Mouse (Mus musculus) forebrain, embryonic 14.5 days (tissue): ENCODE results near the gene Gm49486. TPM values are rescaled to one million over a fixed set of nuclear protein-coding genes. Genes with fewer than 3 reads are reported as not detected.

Experiments used
- ATAC-seq: fragments of 200-750 bp; cut with Nextera tagmentation; 2 replicates; pipeline ENCODE4 v1.8.0; 2017; ENCODE audit warnings: mild to moderate bottlenecking, moderate library complexity
- DNase-seq: peaks from one replicate; pipeline ENCODE4 v3.0.0-alpha.2; 2015; ENCODE audit warnings: low spot score
- H3K27ac ChIP-seq: fragments of 300-500 bp; sonication (generic); 2 replicates; pipeline ENCODE4 v1.5.1; 2014; ENCODE audit warnings: low read depth, mild to moderate bottlenecking, control low read depth, low read length, moderate library complexity
- H3K27me3 ChIP-seq: fragments of 300-500 bp; sonication (generic); replicated peaks from 2 replicates; pipeline ENCODE4 v1.6.1; 2014; ENCODE audit warnings: low read length, control low read depth, mixed read lengths; ENCODE audit not compliant: control insufficient read depth, insufficient read depth
- H3K36me3 ChIP-seq: fragments of 300-500 bp; sonication (generic); 2 replicates; pipeline ENCODE4 v1.6.1; 2014; ENCODE audit warnings: low read length, control low read depth; ENCODE audit not compliant: control insufficient read depth, insufficient read depth
- H3K4me1 ChIP-seq: fragments of 300-500 bp; sonication (generic); 2 replicates; pipeline ENCODE4 v1.6.1; 2014; ENCODE audit warnings: antibody characterized with exemption, low read length, control low read depth; ENCODE audit not compliant: control insufficient read depth, insufficient read depth
- H3K4me2 ChIP-seq: fragments of 300-500 bp; sonication (generic); 2 replicates; pipeline ENCODE4 v1.6.1; 2014; ENCODE audit warnings: mild to moderate bottlenecking, control low read depth, low read length
- H3K4me3 ChIP-seq: fragments of 300-500 bp; sonication (generic); 2 replicates; pipeline ENCODE4 v1.5.1; 2014; ENCODE audit warnings: low read depth, low read length, control low read depth
- H3K9ac ChIP-seq: fragments of 300-500 bp; sonication (generic); 2 replicates; pipeline ENCODE4 v1.6.1; 2014; ENCODE audit warnings: mild to moderate bottlenecking, low read length, control low read depth, moderate library complexity
- H3K9me3 ChIP-seq: fragments of 300-500 bp; sonication (generic); replicated peaks from 2 replicates; pipeline ENCODE4 v1.6.1; 2016; ENCODE audit warnings: low read length, control low read depth, mixed read lengths; ENCODE audit not compliant: control insufficient read depth
- WGBS: fragments of 180-500 bp; shearing (Covaris S2); extraction: QIAGEN DNeasy Blood & Tissue Kit; methylation state at CpG from one replicate; pipeline ENCODE4 v1.1.7; 2014; 5-methylcytosine and 5-hydroxymethylcytosine counted together
- polyA plus RNA-seq: library from polyadenylated mRNA; unstranded; fragments of >200 nt; fragmentation: Nextera tagmentation; extraction: Ambion mirVana; gene quantifications from 2 replicates; pipeline ENCODE4 v1.2.1, GENCODE M21; 2014

Gm49486 gene
- polyA plus RNA-seq, 1 experiment from 2014 or later = 0.98 TPM

- H3K9me3 ChIP-seq = no peaks in the 10 kb centered on the region
- peak overlapping the region; percentile 52; the same call in 1 of the 2 replicates for H3K27ac ChIP-seq
- 21% methylated on average over 10 of the region's 10 CpGs for WGBS
- ATAC-seq (peak; percentile 99), DNase-seq (peak; percentile 97)
- H3K9ac ChIP-seq = no peak overlapping the region
- H3K4me3 ChIP-seq = no peak overlapping the region
- 0 out of 2 replicates have a peak overlapping the region, but pooled peaks have one; percentile 14 for H3K4me2 ChIP-seq
- no peaks in the 10 kb centered on the region for H3K4me1 ChIP-seq
- H3K27me3 ChIP-seq = no peaks in the 10 kb centered on the region
- peaks cover 67% of the 10 kb centered on the region for H3K36me3 ChIP-seq
Measured at GRCm38 (mm10) chr15:79243234-79244042, 14.2 kb downstream of the Gm49486 start.

GRCm38 (mm10) chr15:79244071-79244893, 15.1 kb downstream of the Gm49486 start:
- Histone ChIP-seq H3K4me3 (no peak overlapping the region), H3K4me2 (no peak overlapping the region), H3K9ac (no peak overlapping the region), H3K4me1 (no peaks in the 10 kb centered on the region), H3K27me3 (no peaks in the 10 kb centered on the region), H3K36me3 (peaks cover 67% of the 10 kb centered on the region), H3K9me3 (no peaks in the 10 kb centered on the region), H3K27ac (no peak overlapping the region)
- no peak for DNase-seq
- 84% methylated on average over 7 of the region's 7 CpGs for WGBS
- no peak for ATAC-seq

- Histone ChIP-seq H3K4me1 (no peaks in the 10 kb centered on the region), H3K9ac (no peak overlapping the region), H3K27me3 (no peaks in the 10 kb centered on the region), H3K36me3 (peaks cover 60% of the 10 kb centered on the region), H3K9me3 (no peaks in the 10 kb centered on the region), H3K4me3 (no peak overlapping the region), H3K27ac (no peak overlapping the region), H3K4me2 (no peak overlapping the region)
- no peak for DNase-seq
- no peak for ATAC-seq
- WGBS = 95% methylated on average over 3 of the region's 3 CpGs
Measured at GRCm38 (mm10) chr15:79245321-79245720, 16.1 kb downstream of the Gm49486 start.

DNA sequence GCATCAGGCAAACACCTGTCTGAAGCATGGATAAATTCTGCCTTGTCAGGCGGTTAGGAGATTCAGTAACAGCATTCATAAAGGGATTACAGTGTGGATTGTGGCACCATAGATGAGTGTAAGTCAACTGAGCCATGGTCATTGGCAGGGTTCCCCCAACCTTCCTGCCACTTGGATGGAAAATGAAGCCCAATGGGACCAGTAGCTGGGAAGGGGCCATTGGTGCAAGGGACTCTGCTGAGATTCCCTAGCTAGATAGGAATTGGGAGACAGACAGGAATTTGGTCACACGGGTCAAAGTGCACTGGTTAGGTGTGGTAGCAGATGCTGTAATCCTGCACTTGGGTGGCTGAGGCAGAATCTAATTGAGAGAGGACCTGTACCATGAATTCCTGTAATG, 21.0 kb downstream of the Gm49486 start:
- H3K27me3 ChIP-seq = peaks cover 27% of the 10 kb centered on the region
- H3K4me2 ChIP-seq = no peak overlapping the region
- 79% methylated on average over 2 of the region's 2 CpGs for WGBS
- H3K4me3 ChIP-seq = no peak overlapping the region
- peaks cover 36% of the 10 kb centered on the region for H3K36me3 ChIP-seq
- ATAC-seq (no peak), DNase-seq (no peak)
- H3K9ac ChIP-seq = no peak overlapping the region
- H3K4me1 ChIP-seq = peaks cover 7% of the 10 kb centered on the region
- H3K27ac ChIP-seq = no peak overlapping the region
- no peaks in the 10 kb centered on the region for H3K9me3 ChIP-seq

DNA sequence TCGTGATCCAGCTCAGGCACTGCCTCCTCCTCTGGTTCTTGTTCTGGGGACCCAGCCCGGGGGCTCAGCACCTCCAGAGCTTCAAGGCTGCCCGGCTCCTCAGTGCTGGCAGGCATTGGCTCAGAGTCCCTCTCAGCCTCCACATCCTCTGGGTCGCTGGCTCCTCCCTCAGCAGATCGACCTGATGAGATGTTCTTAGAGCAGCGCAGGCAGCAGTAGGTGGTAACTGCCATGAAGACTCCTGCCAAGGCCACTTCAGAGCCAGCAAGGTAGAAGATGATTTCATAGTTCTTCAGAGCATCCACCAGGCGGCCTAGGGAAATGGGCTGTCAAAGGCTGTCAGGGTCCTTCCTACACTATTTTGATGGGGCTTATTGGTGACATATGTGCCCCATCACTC, 22.0 kb downstream of the Gm49486 start:
- Histone ChIP-seq H3K9me3 (no peaks in the 10 kb centered on the region), H3K4me2 (no peak overlapping the region), H3K4me1 (peaks cover 7% of the 10 kb centered on the region), H3K9ac (no peak overlapping the region), H3K27ac (no peak overlapping the region), H3K4me3 (no peak overlapping the region), H3K27me3 (peaks cover 27% of the 10 kb centered on the region), H3K36me3 (peaks cover 26% of the 10 kb centered on the region)
- WGBS = 55% methylated on average over 7 of the region's 7 CpGs
- DNase-seq (no peak), ATAC-seq (no peak)

DNA sequence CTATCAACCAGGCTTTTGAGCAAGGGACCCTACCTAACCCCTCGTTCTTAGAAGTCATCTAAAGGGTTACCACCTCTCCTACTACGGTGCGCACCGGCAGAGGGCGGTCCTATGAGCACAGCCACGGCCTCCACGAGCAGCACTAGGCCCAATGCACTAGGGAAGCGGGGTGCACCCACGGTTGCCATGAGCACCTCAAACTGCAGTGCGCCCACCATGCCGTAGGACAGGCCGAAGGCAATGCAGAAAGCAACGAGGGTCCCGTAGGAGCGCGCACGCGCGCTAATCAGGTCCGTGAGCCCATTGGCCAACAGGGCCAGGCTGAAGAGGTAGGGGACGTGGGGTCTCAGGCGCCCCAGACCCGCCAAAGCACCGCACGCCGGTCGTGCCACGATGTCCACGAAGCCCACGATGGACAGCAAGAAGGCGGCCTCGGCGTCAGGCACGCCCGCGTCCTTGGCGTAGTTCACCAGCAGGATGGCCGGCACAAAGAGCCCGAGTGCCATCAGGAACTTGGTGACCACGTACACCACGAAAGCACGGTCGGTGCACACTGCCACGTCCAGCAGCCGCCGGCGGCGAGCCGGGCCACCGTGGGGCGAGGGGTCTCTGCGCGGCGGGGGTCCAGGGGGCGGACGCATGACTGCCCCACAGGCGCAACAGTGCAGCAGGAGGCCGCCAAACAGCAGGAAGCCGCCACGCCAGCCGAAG, 22.7 kb downstream of the Gm49486 start:
- Histone ChIP-seq H3K9me3 (no peaks in the 10 kb centered on the region), H3K4me1 (peaks cover 7% of the 10 kb centered on the region), H3K27ac (no peak overlapping the region), H3K4me3 (peak overlapping the region; percentile 28), H3K9ac (peak overlapping the region; percentile 47), H3K4me2 (peak overlapping the region; percentile 62), H3K27me3 (peaks cover 27% of the 10 kb centered on the region), H3K36me3 (peaks cover 19% of the 10 kb centered on the region)
- ATAC-seq (peak; percentile 44), DNase-seq (peak; percentile 32)
- 2% methylated on average over 51 of the region's 61 CpGs for WGBS

DNA sequence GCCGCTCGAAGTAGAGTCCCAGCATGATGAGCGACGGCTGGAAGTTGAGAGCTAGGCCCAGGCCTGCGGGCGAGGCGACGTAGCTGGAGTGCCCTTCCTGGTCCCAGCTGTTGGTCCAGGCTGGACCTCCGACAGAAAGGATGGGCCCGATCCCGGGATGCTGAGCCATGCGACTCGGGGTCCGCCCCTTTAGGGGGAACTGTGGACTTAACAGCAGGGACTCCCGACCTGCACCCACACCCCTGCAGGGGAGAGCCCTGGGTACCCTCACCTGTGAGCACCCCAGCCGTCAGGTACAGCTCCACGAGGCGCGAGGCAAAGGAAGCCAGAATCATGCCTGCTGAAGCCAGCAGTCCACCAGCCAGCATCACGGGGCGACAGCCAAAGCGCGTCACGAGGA, 23.4 kb downstream of the Gm49486 start:
- 31% methylated on average over 24 of the region's 24 CpGs for WGBS
- DNase-seq (no peak), ATAC-seq (no peak)
- H3K27me3 ChIP-seq = peaks cover 27% of the 10 kb centered on the region
- H3K36me3 ChIP-seq = peaks cover 15% of the 10 kb centered on the region
- no peaks in the 10 kb centered on the region for H3K9me3 ChIP-seq
- no peak overlapping the region for H3K27ac ChIP-seq
- peak overlapping the region; percentile 47 for H3K9ac ChIP-seq
- peaks cover 7% of the 10 kb centered on the region for H3K4me1 ChIP-seq
- peak overlapping the region; percentile 62 for H3K4me2 ChIP-seq
- H3K4me3 ChIP-seq = peak overlapping the region; percentile 28

- no peak within 1 kb of the TSS for H3K9ac ChIP-seq
- 24% methylated on average over 3 of the region's 3 CpGs for WGBS
- no peak for ATAC-seq
- DNase-seq = no peak
- peaks cover 29% of the 10 kb centered on the region for H3K27me3 ChIP-seq
- peaks cover 7% of the 10 kb centered on the region for H3K4me1 ChIP-seq
- no peak within 1 kb of the TSS for H3K27ac ChIP-seq
- 0 out of 2 replicates have a peak, but pooled peaks cover under 1% of the 10 kb centered on the region for H3K36me3 ChIP-seq
- no peak within 1 kb of the TSS for H3K4me3 ChIP-seq
- H3K4me2 ChIP-seq = no peak within 1 kb of the TSS
- no peaks in the 10 kb centered on the region for H3K9me3 ChIP-seq
Measured at GRCm38 (mm10) chr15:79254661-79255060, 25.5 kb downstream of the Gm49486 start, which contains the start of gene Slc16a8. Slc16a8 (minus strand) TSS chr15:79254761.
